Mouse (Mus musculus) testis, adult 2 months (tissue): Measurements from ENCODE around the gene Spindoc.

Experiments used
- CTCF ChIP-seq: fragments of 200-500 bp; IDR thresholded peaks from 2 replicates; pipeline ENCODE4 v1.5.1; 2012; ENCODE audit warnings: low read depth, mild to moderate bottlenecking, inconsistent platforms, low read length, moderate library complexity; ENCODE audit not compliant: control insufficient read depth, insufficient read depth, insufficient replicate concordance
- POLR2A ChIP-seq: fragments of 200-500 bp; IDR thresholded peaks from 2 replicates; pipeline ENCODE4 v1.6.1; 2012; ENCODE audit warnings: low read depth, mild to moderate bottlenecking, inconsistent platforms, low read length, moderate library complexity; ENCODE audit not compliant: control insufficient read depth

DNA sequence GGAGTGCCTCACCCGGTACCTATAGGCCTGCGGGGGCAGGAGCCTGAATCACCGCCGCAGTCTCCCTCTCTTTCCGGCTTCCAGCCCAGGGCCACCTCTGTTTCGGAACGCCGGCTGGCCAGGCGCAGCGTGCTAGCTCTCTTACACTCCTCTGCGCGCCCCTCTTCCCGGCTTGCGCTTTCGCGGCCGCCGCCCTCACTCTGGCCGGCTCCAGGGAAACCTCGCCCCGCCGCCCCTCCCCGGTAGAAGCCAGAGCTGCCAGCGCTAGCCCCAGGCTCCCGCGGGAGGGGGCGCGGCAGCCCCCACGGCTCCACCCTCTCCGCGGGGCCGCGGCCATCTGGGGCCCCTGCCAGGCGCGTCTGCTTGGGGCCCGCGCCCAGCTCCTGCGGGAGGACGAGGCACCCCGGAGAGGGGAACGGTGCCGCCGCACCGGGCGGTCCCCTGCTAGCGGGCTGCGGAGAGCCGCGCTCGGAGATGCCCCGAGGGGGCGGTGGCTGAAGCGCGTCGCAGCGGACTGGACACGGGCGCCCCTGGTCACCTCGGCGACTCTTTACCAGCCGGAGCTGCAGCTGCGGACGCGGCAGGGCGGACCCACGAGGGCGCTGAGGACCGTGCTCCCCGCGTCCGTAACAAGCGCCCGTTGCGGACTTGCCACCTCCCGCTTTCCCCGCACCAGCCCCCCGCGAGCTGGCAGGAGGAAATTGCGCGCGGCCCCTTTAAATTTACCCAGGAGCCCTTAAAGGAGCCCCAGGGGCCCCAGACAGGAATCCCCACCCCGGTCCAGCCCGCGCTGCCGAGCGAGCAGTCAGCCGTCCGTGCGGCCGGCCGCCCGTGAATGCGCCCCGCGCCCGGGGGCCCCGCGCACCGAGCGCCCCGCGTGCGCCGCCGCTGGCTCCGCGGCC is 34.3 kb upstream of the Spindoc start, which contains the start of gene 2700081O15Rik:
- no peak for TF ChIP-seq POLR2A
- no peak for TF ChIP-seq CTCF
